Mouse (Mus musculus): ENCODE measurements at regions not wholly inside any gene's neighbourhood (a gene's known extent, or its start where the extent isn't known, plus 50 kb on each side); places are given as distances from the start of the nearest gene placed in this dataset.
A peak's percentile ranks its signal among the peaks of the same experiment; 100 is the strongest.

- peak; percentile 11 for DNase-seq (ENCODE audit: low read depth)
Measured at GRCm38 (mm10) chr8:23504704-23505103, 1093.5 kb downstream of the Mrps31 start.

GRCm38 (mm10) chr8:23505216-23505615 is 1094.1 kb downstream of the Mrps31 start:
- DNase-seq (ENCODE audit: low read depth), result no peak

GRCm38 (mm10) chr8:23505966-23506365 is 1094.8 kb downstream of the Mrps31 start:
- DNase-seq (ENCODE audit: low read depth), result no peak

- no peak for DNase-seq (ENCODE audit: low read depth)
Measured at GRCm38 (mm10) chr8:23507661-23508060, 1096.5 kb downstream of the Mrps31 start.

GRCm38 (mm10) chr8:23510076-23510475 is 1098.9 kb downstream of the Mrps31 start:
- DNase-seq (ENCODE audit: low read depth), result no peak

GRCm38 (mm10) chr8:23510561-23510960 is 1099.4 kb downstream of the Mrps31 start:
- DNase-seq (ENCODE audit: low read depth), result no peak

- no peak for DNase-seq (ENCODE audit: low read depth)
Measured at GRCm38 (mm10) chr8:23511264-23511663, 1100.1 kb downstream of the Mrps31 start.

GRCm38 (mm10) chr8:23511792-23512191 is 1100.6 kb downstream of the Mrps31 start:
- DNase-seq (ENCODE audit: low read depth), result no peak

- DNase-seq (ENCODE audit: low read depth), result no peak
Measured at GRCm38 (mm10) chr8:23516469-23516868, 1105.3 kb downstream of the Mrps31 start.

- DNase-seq (ENCODE audit: low read depth), result no peak
Measured at GRCm38 (mm10) chr8:23531551-23532142, 1120.5 kb downstream of the Mrps31 start.

- DNase-seq (ENCODE audit: low read depth), result no peak
Measured at GRCm38 (mm10) chr8:23537681-23538359, 1126.7 kb downstream of the Mrps31 start.

- no peak for DNase-seq (ENCODE audit: low read depth)
Measured at GRCm38 (mm10) chr8:23553565-23554473, 1142.7 kb downstream of the Mrps31 start.

GRCm38 (mm10) chr8:23560836-23561235 is 1149.7 kb downstream of the Mrps31 start:
- no peak for DNase-seq (ENCODE audit: low read depth)

GRCm38 (mm10) chr8:23561683-23562385 is 1150.7 kb downstream of the Mrps31 start:
- no peak for DNase-seq (ENCODE audit: low read depth)

GRCm38 (mm10) chr8:23562504-23562903 is 1151.3 kb downstream of the Mrps31 start:
- no peak for DNase-seq (ENCODE audit: low read depth)

GRCm38 (mm10) chr8:23563065-23564020 is 1152.2 kb downstream of the Mrps31 start:
- no peak for DNase-seq (ENCODE audit: low read depth)

GRCm38 (mm10) chr8:23567906-23568305 is 1156.7 kb downstream of the Mrps31 start:
- no peak for DNase-seq (ENCODE audit: low read depth)

GRCm38 (mm10) chr8:23571338-23571737 is 1154.3 kb downstream of the Adam3 start:
- DNase-seq (ENCODE audit: low read depth), result no peak

GRCm38 (mm10) chr8:23580106-23580505 is 1145.5 kb downstream of the Adam3 start:
- DNase-seq (ENCODE audit: low read depth), result no peak

GRCm38 (mm10) chr8:23580701-23581100 is 1145.0 kb downstream of the Adam3 start:
- no peak for DNase-seq (ENCODE audit: low read depth)

All from 416B (cell line).